Mouse (Mus musculus): ENCODE data around the gene Mrps2. TPM values are rescaled to one million over a fixed set of nuclear protein-coding genes. Genes with fewer than 3 reads are reported as not detected.

Gene Mrps2
- 10 to 100 TPM; 36.4 to 40.2 (median 37.6) TPM for total RNA-seq (2022)

DNA sequence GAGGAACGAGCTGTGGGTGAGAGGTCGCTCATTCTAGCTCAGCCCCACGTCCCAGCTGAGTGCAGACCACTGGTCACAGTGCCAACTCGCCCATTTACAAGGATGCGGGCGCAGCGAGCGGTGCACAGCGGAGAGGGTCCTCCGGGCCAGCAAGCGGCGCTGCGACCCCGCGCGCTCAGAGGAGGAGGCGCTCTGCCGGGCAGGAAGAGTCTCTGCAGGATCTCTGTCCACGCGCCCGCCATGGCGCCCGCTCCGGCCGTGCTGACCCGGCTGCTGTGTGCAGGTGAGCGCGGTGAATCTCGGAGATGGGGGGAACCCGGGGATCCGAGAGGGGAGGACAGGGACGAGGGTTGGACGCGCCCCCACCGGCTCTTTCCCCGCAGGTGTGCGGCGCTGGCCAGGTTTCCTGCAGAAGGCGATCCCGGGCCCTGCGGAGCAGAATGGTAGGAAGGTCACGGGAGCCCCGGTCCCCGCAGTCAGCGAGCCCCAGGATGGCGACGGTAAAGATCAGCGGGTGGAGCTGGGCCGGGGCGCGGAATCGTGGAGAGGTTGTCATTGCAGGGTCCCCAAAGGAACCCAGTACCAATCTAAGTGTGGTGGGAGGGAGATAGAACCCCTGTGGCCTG lies at the start of gene Mrps2:
Gene Mrps2, plus strand, starts transcription at position 207 of the 626 bp plus-strand sequence.
- DNase-seq (ENCODE audit: low spot score in 2 of 2) = peak; percentile 70 to 80

DNA sequence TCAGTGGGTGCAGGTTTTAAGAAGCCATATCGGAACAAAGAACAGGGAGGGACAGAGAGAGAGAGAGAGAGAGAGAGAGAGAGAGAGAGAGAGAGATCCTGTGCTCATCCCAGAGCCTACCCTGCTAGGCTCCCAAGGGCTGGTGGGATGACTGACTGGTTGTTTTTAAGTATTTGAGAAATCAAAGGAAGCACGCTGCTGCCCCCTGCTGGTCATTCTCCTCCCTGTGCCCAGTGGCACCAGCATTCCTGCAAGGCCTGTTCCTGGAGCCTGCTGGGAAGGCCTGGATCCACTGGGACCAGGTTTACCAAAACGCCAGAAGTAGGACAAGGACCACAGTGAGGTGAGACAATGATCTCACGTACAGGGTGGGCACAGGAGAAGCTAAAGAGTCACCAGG lies 48.0 kb upstream of the Mrps2 start:
- peak; percentile 87 to 98 for DNase-seq (ENCODE audit: low spot score in 2 of 2)

DNA sequence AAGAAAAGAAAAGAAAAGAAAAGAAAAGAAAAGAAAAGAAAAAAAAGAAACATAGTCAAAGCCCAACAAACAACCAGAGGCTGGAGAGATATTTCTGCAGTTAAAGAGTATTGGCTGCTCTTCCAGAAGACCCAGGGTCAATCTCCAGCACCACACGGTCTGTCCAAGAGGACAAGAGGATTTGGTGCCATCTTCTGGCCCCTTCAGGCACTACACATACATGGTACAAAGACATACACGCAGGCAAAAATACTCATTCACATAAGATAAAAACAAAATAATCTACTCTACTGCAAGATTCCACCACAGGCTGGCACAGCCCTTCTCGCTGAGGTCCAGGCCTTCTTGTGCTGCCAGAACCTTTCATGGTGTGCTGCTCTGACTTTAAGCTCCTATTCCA lies 44.7 kb upstream of the Mrps2 start:
- DNase-seq (ENCODE audit: low spot score in 2 of 2) = no peak

DNA sequence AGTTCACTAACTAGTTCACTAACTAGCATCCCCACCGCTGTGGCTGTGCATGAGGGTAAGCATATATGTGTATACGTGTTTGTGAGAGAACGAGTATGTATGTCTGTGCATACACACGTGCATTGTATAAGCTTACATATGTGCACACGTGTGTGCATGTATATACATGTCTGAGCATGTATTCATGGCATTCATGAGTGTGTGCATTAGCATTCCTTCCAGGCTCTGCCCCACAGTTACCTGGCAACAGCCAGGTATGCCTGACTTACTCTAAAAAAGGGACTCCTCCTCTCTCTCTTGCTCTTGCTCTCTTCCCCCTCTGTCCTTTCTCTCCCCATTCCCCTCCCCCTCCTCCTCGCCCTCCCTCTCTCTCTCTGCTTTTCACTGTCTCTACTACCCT lies 40.6 kb upstream of the Mrps2 start:
- no peak for DNase-seq (ENCODE audit: low spot score in 2 of 2)

DNA sequence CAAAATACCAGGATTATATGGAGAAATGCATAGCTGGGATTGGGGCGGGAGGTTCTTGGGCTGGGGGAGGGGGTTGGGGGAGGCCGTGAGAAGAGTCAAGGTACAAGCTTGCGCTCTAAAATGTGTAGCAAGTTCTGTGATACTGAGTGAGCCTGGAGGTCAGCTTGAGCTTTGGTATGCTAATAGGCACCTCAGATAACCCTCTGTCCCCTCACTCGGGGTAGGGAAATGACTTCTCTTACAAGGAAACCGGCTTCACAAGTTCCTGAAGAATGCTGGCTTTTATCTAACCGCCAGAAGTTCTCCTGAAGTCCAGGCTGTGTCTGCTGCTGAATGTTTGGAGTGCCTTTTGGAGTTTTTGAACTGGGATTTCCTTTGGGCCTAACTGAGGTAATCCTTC lies 37.0 kb upstream of the Mrps2 start:
- no peak for DNase-seq (ENCODE audit: low spot score in 2 of 2)

DNA sequence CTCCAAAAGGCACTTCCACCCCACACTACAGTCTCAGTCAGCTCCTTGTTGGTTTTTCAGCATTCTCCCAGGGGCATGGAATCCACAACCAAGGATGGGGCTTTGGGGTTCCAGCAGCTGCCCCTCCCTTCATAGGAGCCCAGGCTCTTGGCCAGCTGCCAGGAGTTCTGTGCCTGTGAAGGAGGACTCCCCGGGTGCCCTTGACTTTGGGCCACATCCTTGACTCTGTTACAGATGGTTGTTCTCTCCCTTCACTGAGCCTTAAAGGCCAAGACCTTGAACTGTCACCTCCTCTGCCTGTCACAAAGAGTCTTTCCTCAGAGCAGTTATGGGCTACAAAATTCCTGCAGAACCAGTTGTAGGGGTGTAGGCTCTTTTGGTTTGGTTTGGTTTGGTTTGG lies 35.1 kb upstream of the Mrps2 start:
- no peak for DNase-seq (ENCODE audit: low spot score in 2 of 2)

DNA sequence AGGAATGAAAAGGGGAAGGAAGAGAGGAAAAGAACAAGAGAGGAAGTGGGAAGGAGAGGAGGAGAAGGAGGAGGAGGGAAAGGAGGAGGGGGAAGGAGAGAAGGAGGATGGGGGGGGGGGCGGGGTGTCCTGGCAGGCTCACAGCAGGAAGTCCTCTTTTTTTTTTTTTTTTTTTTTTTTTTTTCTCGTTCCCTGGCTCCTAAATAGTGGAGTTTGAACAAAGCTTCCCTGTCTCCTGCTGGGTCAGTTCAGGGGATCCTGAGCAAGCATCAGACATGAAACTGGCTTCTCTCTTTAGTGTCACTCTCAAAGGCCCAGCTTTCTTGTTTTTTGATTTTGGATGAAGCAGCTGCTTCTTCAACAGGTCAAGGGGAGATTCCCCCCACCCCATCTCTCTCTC lies 34.4 kb upstream of the Mrps2 start:
- no peak for DNase-seq (ENCODE audit: low spot score in 2 of 2)

DNA sequence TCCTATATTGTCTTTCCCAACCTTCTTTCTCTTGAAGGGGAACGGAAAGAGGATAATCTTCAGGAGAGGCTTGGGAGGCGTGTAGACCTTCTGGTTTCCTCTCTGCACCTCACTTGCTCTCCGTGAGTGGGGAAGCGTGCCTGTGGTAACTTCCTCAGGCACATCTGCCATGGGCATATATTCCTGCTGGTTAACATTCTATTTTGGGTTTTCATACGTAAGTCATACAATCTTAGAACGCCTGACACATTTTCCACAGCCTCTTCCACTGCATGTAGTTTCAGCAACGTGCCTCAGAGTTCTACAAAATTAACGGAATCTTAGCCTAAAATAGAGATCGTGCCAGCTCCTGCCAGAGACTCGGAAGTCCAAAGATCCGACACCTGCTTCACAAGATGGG lies 32.5 kb upstream of the Mrps2 start:
- DNase-seq (ENCODE audit: low spot score in 2 of 2) = no peak

DNA sequence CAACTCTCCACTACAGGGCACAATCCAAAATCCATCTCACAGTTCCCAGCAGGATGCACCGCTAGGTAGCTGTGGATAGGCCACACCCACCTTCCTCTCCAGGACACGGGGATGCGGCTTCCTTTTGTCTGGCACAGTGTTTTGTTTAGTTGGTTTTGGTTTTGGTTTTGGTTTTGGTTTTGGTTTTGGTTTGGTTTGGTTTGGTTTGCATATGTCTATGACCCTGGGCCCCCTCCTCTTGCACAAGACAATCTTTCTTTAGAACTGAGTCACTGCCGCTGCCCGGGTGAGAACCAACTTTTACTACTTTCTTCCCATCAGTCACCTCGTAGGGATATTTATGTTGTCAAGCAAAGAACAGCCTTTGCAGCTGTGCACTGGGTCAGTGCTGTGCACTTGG lies 27.0 kb upstream of the Mrps2 start:
- no peak for DNase-seq (ENCODE audit: low spot score in 2 of 2)

DNA sequence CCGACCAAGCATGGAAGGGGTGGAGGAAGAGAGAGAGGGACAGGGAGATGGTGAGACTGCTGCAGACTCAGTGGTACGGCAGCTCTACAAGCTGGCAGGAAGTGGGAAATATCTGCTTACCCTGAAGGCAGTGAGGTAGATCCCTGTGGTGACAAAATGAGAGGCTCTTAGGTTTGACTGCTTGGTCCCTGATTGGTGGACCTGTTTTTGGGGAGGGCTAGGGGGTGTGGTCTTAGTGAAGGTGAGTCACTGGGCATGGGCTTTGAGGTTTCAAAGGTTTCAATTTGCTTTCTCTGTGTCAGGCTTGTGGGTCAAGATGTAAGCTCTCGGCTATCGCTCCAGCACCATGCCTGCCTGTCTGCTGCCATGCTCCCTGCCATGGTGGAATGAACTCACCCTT lies 22.8 kb upstream of the Mrps2 start:
- DNase-seq (ENCODE audit: low spot score in 2 of 2) = no peak

DNA sequence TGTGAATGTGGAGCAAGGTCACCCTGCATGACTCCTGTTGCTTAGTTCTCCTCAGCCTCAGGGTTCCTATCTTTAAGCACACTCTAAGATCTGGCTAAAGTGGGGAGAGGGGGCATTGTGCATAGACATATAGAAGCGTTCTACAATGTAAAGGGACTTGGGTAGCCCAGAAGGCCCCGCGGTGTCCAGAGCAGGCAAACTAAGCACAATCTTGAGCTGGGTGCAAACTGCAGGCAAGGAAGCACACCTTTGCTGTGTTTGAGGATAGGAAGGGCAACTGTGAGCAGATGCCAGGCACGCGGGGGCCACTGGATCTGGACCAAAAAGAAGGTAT lies 21.7 kb upstream of the Mrps2 start:
- DNase-seq (ENCODE audit: low spot score in 2 of 2) = no peak

DNA sequence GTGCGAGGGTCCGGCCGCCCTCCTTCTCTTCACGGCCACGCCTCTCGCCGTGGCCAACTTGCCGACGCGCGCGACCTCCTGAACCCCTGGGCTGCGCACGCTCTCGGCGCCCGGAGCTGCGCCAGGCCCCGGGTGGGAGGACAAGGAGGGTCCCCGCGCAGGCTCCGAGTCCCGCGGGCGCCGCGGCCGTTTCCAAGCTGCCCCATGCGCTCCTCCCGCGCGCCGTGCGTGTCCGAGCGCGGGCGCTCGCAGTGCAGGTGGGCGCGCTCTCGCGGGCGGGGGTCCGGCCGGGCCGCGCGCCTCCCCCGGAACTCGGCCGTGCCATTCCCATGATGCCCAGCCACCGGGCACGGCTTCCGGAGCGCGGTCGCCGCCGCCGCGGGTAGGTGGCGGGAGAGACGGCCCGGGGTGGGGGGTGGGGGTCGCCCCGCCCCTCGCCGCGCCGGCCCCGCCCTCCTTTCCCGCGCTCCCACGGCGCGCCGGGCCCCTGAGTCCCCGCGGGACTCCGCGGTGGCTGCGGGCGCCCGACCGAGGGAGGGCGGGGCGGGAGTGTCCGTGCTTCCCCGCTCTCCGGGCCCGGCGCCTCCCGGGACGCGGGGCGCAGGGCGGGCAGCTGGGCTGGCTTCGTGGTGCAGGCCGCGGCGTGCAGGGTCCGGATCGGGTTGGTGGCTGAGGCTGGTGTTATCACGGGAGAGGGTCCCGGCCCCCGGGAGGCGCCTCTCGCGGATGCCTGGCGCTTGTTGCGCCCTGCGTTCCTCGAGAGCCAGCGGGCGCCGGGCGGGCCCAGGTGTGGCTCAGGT lies 21.2 kb upstream of the Mrps2 start, which contains the start of gene Ppp1r26:
Gene Ppp1r26, plus strand, starts transcription at position 286 of the 800 bp plus-strand sequence.
- DNase-seq (ENCODE audit: low spot score in 2 of 2) = peak in 1 of 2 experiments; percentile 38

DNA sequence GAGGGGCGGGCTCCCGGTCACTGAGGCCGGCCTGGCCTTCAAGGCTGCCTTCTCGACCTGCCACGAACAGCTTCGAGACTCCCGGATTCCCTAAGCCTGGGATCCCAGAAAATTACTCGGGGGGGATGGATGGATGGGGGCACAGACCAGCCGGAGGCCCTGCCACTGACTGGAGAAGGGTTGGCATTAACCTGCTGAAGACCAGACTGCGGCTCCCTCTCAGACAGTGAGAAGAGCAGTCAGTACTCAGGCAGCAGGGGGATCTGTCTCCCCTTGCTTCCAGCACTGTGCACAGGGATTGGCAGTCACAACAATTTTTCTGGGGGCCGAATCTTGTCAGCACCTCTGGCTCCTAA lies 20.6 kb upstream of the Mrps2 start:
- no peak for DNase-seq (ENCODE audit: low spot score in 2 of 2)

DNA sequence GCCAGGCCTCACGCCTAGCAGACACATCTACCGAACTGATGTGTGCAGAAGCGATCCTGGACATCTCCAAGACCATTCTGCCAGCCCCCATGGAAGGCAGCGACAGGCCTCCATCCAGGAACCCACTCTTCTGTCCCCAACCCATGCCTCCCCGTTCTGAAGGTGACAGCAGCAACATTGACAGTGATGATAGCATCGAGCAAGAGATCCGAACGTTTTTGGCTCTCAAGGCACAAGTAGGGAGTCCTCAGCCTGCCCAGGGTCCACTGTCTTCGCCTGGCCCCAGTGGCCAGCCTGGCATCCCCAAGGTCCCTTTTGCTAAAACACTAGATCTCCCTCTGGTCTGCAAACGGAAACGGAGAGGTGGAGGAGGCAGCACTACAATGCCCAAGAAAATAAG lies 16.2 kb upstream of the Mrps2 start:
- no peak for DNase-seq (ENCODE audit: low spot score in 2 of 2)

DNA sequence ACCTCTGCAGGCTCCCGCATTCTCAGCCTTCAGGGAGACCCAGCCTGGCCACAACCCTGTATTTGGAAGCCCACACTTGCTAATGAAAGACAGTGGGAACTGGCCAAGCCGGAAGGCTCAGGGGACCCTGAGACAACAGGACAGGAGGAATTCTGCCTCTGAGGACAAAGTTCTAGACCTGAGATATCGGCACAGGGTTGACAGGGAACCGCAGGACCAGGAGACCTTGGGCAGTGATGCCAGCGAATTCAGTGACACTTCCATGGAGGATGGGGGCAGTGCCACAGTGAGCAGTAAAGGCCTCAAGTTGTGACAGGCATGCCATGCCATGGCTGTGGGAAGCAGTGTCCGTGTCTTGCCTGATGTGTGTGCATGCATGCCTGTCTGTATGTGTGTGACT lies 14.3 kb upstream of the Mrps2 start:
- DNase-seq (ENCODE audit: low spot score in 2 of 2) = no peak

DNA sequence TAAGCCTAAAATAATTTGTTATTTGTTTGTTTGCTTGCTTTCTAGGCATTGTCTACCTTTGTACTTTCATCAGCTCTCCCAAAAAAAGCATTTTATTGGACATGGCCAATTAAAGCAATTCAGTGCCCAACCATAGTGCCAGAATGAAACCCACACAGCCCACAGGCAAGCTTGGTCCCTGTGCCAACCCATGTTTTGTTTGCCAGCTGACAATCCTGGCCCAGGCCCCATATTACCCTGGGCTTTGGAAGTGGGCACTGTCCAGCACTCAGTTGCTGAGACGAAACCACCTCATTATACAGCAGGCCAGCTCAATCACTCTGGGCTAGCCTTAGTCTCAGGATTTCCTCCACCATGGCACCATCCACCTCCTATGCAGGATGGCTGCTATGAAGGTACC lies 11.2 kb upstream of the Mrps2 start:
- DNase-seq (ENCODE audit: low spot score in 2 of 2) = no peak

DNA sequence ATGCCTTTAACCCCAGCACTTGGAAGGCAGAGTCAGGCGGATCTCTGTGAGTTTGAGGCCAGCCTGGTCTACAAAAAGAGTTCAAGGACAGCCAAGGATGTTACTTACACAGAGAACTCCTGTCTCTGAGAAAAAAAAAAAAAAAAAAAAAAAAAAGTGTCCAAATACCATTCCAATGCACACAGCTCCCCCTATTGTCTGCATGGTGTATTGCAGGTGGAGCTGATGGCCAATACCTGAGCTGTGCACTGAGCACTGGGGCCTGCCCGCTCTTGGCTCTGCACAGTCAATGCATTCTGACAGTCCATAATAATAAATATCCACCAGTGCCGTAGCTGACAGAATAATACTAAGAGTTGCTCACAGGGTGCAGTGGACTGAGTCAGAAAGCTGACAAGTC lies 3.9 kb upstream of the Mrps2 start:
- DNase-seq (ENCODE audit: low spot score in 2 of 2) = peak in 1 of 2 experiments; percentile 76

DNA sequence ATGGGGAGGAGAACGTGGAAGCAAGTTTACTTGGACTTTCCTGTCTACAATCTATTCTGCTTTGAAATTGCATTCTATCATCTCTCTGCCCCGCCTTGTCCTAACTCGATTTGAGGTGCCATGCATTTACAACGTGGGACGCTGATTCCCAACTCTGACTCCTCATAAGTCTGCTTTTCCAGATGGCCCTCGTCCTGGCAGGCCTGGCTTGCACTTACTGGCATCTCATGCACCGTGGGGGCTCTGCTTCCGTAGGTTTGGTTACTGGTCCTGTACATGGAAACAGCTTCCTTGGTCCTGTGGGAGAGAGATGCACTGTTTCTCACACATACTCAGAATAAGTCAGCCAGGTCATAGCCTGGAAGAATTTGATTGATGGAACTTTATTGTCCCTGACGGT lies 2.9 kb upstream of the Mrps2 start:
- no peak for DNase-seq (ENCODE audit: low spot score in 2 of 2)

DNA sequence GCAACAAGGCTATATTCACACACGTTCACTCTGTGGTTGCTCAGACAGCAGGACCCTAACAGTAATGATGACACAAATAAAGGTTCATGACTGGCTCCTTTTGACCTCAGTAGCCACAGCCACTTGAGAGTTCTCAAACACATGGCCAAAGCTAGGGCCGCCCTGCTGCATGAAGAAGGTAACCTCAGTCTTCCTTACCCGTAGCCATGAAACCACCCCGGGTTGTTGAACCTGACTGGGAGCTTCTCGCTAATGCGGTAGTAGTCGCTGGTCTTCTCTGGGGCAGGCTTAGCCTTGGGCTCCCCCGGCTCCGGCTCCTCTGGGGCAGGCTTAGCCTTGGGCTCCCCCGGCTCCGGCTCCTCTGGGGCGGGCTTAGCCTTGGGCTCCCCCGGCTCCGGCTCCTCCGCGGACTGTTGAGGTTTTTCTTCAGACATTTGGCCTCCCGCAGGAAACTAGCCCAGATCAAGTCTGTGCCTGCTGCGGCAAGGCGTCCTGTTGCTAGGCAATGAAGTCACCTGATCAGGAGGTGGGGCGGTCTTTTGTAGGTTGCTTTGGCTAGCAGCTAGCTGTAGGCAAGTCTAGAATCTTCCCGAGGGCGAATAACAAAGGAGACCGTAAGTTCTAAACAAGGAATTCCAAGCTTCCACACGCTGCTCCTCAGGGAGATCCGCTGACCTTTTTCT lies 1.9 kb upstream of the Mrps2 start, which contains the start of gene 1700007K13Rik:
Gene 1700007K13Rik, minus strand, starts transcription at position 497 of the 683 bp plus-strand sequence.
- DNase-seq (ENCODE audit: low spot score in 2 of 2) = peak; percentile 69

DNA sequence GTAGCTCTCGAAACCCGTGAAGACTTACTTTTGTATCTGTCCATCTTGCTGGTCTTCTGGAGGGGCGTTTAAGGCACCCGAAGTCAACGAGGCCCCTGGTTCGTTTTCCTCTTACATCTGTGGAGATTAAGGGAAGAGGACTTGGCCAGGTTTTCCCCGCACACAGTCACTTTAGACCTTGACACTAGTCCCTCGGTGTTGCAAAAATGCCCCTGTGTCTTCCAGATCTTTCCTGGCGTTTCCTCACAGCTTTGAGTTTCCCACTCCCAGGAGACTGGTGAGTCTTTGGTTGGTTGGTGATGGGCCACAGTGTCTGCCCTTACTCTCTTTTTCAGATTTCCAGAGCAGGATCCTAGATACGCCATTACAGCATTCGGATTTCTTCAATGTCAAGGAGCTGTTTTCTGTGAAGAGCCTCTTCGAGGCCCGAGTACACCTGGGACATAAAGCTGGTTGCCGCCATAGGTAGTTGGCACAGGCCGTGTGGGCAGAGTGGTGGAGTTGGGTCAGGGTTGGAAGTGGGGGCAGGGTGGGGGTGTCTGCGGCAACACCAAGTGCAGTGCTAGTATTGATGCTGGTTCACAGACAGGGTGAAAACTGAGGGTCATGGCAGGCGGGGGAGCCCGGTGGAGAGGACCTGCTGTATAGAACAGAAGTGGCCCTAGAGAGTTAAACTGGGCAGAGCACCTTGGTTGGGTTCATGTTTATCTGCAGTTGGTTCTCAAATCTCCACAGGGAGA lies 790 bp downstream of the Mrps2 start:
- DNase-seq (ENCODE audit: low spot score in 2 of 2) = no peak

DNA sequence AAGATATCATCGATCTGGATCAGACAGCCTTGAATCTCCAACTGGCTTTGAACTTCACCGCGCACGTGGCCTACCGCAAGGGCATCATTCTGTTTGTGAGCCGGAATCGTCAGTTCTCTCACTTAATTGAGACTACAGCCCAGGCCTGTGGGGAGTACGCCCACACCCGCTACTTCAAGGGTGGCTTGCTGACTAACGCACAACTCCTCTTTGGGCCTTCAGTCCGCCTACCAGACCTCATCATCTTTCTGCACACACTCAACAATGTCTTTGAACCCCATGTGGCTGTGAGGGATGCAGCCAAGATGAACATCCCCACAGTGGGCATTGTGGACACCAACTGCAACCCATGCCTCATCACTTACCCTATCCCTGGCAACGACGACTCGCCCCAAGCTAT lies 1.6 kb downstream of the Mrps2 start:
- no peak for DNase-seq (ENCODE audit: low spot score in 2 of 2)

DNA sequence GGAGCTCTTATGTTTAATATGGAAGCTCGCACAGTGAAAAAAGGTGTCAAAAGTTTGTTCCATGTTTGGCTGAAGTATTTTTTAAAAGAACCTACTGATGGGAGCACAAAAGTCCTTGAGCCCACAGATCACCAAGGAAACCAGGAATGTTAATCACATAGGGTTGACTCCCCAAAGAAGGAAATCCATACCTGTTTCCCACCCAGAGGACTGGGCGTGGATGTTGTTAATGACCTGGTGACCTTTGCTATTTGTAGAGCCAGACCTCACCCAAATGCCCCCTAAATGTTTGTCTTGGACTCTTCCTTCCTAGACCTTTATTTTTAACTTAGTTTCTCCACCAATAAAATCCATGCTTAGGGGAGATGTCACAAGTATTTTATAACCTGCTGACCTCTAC lies 2.7 kb downstream of the Mrps2 start:
- DNase-seq (ENCODE audit: low spot score in 2 of 2) = no peak
